Mouse (Mus musculus) frontal cortex, postnatal 25 days (tissue): Measurements from ENCODE around the gene Flad1.
"Not testable (repeated sequence)": the region's sequence is repeated elsewhere in the genome, so short reads cannot be mapped to it uniquely, and the experiment has no call there.

Source experiments
- DNase-seq, 2 experiments: peaks; one replicate each; pipeline ENCODE4 v3.0.0; 2022; ENCODE audit warnings: low spot score in 2 of 2

The Flad1 gene

GRCm38 (mm10) chr3:89411490-89412393 lies at the start of gene Flad1:
Gene Flad1 (minus strand): TSS chr3:89411870.
- DNase-seq, result peak; percentile 100

- peak; percentile 73 to 80 for DNase-seq
These were observed 47.5 kb upstream of the Flad1 start for GRCm38 (mm10) chr3:89458965-89459807.

DNA sequence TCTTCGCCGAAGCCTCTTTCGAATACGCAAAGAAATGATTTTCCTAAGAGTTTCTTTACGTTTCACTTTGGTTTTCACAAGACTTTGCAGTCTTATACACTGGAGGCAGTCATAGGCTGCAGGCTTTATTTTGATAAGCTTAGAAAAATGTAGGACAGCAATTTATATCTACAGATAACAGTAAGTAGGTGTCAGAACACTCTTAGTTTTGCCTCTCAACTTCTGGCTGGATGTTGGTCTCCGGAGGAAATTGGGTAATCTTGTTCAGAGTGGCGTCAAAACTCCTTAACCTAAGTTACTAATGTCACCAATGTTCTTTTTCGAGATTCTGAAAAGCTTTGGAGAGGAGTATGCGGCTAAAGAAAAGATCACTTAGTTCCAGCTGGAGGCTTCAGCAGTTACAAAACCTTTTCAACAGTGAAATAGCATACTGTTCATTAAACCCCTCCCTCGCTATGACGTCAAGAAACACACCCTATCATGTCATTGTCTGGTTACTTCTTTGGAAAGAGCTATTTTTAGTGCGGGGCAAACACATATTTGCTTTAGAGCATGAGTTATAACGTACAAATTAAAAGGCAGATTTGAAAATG lies 46.8 kb upstream of the Flad1 start:
- no peak for DNase-seq

GRCm38 (mm10) chr3:89456726-89457665 lies 45.3 kb upstream of the Flad1 start:
- DNase-seq, result peak; percentile 39 to 45

- no peak for DNase-seq
These were observed 44.2 kb upstream of the Flad1 start for GRCm38 (mm10) chr3:89455786-89456285.

DNA sequence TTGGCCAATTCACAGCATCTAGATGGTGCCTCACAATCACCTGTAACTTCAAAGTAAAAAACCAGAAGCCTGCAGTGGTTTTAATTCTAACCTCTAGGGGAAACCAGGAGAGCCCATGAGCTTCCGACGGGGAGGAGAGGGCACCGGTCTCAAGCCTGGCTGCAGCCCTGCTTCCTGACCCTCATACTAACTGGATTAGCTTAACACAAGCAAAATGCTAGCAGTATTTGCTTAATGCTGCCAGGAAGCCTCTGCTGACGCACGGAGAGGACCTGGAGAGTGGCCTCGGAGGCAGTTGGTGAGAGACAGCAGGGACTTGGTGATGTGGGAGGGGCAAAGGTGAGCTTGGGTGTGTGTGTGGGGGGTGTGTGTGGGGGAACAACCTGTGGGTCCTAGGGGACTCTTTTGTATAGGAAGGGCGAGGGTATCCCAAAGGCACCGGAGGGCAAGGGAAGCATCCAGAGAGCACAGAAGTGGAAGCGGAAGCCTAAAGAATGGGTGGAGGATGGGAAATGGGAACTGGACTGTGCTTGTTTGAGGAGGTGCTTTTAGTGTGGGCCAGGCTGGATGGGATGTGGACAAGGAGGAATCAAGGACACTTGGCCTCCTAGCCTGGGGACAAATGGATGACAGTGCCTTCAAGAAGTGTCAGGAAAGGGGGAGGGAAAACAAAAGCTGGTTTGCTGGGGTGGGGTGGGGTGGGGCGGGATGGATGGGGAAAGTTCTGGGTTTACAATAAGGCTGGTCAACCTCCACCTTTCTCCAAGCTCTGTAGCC lies 42.9 kb upstream of the Flad1 start, which contains the start of gene Pmvk:
Pmvk (plus strand) TSS at position 141 of the 777 bp plus-strand sequence.
- DNase-seq, result no peak

- no peak for DNase-seq
These were observed 40.2 kb upstream of the Flad1 start for GRCm38 (mm10) chr3:89451916-89452315.

DNA sequence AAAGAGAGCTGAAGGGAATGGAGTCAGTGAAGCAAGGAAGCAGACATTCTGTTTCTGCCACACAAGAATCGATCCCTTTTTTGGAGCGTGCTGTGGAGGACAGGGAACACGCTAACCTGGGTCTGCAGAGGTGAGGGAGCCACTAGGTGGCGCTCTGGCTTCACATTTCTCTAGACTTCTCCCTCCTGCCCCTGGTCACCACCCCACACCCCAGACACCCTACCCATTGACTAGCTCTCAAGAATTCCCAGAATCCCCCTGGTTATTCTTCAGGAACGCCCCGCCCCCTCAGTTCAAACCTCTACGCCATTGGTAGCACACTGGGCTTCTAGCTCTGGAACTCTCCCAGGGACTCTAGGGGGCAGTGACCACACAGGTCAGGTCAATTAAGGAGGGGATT lies 37.9 kb upstream of the Flad1 start:
- DNase-seq, result peak; percentile 58 to 63

DNA sequence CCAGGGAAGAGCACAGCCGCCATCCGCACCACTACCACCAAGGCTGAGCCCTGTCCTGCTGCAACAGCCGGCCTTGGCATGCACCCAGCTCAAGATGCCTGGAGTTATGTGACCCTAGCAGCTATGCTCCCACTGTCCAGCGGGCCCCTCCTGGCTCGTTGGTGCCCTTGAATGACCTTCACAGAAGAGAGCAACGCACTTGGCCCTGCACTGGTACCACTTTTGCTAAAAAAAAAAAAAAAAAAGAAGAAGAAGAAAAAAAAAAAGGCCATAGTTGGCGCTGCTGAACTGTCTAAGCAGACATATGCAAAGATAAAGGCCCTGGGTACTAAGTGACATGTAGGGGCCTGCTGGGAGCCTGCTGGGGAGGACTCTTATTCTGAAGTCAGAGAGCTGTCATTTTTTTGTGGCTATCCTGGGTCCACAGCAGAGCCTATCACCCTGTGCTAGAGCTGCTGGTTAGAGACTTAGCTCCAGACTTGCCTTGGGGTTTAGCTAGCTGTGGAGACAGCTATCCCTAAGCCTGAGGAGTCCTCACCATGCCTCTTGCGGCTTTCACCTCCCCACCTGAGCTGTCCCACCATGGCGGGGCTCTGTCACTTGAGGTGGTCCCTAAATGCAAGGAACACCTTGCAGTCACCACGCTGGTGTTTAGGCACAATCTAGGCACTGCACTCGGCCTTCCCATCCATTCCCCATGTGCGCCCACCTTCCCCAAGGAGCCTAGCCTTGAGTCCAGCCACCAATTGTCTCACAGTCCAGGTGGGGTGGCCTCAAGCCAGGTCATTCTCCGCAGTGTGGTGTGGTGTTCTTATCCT lies 37.3 kb upstream of the Flad1 start:
- no peak for DNase-seq

DNA sequence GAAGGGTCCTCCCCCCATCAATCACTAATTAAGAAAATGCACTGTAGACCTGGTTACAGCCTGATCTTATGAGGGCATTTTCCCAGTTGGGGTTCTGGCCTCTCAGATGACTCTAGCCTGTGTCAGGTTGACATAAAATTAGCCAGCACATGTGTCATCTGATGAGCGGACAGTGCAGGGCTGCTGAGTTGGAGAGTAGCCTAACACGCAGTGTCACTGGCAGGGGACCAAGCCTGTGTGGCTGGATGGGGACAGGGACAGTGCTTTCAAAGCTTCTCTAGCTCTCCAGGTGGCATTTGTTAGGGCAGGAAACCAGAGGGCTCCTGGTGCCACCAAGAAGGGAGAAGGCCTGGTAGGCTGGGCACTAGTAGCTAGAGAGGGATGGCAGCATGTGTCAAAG lies 29.0 kb upstream of the Flad1 start:
- DNase-seq, result no peak

DNA sequence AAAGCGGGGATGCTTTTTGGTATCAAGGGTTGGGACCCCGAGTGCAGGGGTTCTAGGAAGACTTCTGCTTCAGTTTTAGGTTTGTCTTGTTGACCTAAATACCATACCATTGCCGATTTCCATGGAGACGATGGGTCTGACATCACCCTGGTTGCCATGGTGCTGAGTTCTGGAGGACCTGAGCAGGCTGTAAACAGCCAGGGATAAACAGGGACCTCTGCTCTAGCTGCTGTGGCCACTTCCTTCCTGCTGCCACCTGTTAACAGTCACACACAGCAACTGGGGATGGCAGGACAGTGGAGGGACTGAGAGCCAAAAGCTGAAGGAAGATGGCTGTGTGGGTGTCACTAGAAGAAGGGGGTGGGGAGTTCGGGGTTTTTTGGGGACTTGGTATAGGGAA lies 25.6 kb upstream of the Flad1 start:
- DNase-seq, result no peak

DNA sequence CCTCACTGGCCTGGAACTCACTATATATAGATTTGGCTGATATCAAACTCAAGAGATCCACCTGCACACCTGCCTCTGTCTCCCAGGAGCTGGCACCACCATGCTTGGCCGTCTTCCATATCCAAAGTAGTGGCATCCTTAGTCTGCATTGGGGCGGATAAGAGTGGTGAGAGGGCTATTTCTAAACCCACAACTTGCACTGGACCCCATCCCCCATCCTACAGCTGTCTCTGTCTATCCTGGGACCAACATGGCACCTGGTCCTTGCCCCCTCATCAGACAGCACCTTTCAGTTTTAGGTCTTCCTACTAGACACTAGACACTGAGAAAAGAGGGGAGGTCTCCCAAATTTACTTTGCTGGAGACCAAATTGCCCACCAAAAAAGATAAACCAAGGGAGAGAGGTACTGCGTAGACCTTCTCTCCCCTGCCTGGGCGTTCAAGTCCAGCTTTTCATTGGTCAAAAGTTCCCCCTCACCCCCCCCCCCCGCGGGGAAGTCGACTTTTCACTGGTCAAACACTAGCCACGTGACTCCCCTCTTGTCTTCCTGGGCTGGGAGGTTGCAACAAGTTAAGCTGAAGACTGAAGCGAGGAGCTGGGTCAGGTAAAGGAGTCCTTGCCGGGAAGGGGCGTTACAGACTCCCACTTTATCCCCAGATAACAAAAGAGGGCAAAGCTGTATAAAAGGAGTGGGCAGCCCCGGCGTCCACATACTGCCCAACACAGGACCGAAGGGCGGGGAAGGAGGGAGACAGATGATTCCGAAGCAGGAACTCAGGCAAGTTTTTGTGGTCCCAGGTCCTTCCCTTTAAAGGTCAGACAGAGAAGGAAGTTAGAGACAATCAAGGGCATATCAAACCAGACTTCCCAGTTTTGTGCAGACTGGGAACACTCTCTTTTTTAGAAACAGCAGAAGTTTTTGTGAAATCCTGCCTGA lies 24.8 kb upstream of the Flad1 start, which contains the start of gene Pbxip1:
Pbxip1 (plus strand) TSS at position 531 of the 938 bp plus-strand sequence.
- DNase-seq, result no peak

GRCm38 (mm10) chr3:89435041-89435440 lies 23.4 kb upstream of the Flad1 start:
- no peak for DNase-seq

GRCm38 (mm10) chr3:89434532-89434931 lies 22.9 kb upstream of the Flad1 start:
- no peak for DNase-seq

GRCm38 (mm10) chr3:89432606-89433005 lies 20.9 kb upstream of the Flad1 start:
- no peak for DNase-seq

DNA sequence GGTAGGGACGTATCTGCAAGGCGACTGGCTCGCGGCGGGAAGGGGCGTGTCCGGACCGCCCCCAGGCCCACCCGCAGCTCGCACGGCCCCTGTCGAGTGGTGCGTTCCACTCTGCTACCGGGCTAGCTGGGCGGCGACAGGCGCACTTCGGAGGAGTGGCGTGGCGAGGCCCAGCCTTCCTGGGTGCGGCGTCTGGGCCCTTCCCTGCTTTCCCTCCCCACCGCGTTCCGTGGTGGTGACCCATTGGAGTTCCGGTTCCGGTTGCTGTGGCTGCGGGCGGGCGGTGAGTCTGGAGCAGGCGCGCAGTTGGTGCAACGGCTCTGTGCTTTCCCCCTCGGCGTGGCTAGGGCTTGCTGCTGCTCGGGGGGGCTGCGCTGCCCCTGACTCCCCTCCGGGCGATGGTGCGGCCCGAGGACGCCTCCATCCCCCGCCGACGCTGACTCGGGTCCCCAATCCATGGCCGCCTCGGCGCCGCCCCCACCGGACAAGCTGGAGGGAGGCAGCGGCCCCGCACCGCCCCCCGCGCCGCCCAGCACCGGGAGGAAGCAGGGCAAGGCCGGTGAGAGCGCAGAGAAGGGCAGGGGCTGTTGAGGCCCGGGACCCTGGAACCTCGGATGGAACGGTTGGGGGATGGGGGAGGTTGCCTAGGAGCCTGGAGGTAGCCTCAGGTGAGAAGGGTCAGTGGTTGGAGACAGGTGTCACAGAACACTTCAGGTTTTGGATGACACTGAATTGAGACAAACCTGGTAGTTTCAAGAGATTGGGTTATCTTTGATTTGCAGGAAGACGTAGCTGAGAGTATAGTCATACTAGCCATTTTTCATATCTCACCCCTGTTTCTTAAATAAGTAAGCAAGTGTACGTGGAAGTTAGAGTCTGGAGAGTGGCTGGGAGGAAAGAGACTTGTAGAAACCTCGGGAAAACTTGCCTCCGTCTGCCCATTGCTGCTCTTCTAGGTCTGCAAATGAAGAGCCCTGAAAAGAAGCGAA lies 18.8 kb upstream of the Flad1 start, which contains the start of gene Pygo2:
Pygo2 (plus strand) TSS at position 44 of the 989 bp plus-strand sequence.
- peak; percentile 83 to 92 for DNase-seq

DNA sequence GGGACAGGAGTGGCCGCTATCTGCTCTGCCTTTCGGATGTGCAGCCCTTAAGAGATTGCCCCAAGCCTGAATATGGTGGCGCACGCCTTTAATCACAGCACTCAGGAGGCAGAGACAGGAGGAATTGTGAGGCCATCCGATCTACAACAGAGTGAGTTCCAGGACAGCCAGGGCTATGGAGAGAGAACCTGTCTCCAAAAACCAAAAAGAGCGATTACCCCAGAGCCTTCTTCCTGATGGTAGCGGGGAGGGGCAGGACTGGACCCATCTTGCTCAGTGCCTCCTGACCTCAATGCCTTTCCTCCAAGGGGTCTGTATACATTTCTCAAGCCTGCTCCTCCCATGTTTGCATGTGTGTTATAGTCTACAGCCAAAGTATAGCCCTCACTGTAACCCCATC lies 17.4 kb upstream of the Flad1 start:
- not testable (repeated sequence) for DNase-seq
